Mouse (Mus musculus): ENCODE results near the gene Dtnb.

- TF ChIP-seq CTCF (conservative IDR thresholded peaks at IDR 0.05; ENCODE audit: low read length) = no peak
- TF ChIP-seq POU5F1 (IDR thresholded peaks at IDR 0.05; ENCODE audit: borderline replicate concordance, low read length) = no peak
- TF ChIP-seq NANOG (IDR thresholded peaks at IDR 0.05; ENCODE audit: borderline replicate concordance, low read length) = no peak
Observed at GRCm38 (mm10) chr12:3747583-3747982, 175.4 kb downstream of the Dtnb start.
